Mouse (Mus musculus): Measurements from ENCODE around the gene Gba.
A peak's percentile ranks its signal among the peaks of the same experiment; 100 is the strongest.
"Not testable (repeated sequence)": the region's sequence is repeated elsewhere in the genome, so short reads cannot be mapped to it uniquely, and the experiment has no call there.

The Gba gene

DNA sequence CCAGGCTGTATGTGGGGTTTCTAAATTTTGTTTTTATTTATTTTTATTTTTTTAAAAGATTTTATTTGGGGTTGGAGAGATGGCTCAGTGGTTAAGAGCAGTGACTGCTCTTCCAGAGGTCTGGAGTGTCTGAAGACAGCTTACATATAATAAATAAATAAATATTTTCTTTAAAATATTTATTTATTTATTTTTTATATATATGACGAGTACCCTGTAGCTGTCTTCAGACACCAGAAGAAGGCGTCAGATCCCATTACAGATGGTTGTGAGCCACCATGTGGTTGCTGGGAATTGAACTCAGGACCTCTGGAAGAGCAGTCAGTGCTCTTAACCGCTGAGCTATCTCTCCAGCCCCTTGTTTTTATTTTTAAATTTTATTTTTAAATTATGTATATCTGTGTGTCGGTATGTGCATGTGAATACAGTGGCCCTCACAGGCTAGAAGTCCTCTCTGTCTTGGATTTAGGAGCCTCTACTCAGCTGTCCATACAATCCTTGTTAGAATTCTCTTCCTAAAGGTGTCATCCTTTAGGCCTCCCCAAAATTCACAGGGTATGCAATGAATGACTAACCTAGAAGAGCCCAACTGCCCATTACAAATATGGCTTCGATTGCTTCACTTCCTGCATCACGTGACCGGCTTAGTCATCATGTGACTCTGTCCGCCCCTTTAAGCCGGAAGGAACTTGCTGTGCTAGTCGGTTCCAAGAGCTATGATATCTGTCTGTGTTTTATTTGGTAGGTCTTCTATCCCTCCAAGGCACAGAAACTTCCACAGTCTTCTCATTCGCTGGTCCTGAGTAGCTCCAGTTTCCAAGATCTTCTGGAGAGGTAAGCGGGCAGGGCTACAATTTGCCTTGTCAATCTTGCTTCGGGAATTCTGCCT lies at the start of gene Gba:
Gene Gba, plus strand, starts transcription at position 676 of the 889 bp plus-strand sequence.
- DNase-seq (ENCODE audit: low read depth, low spot score), result peak; percentile 97

DNA sequence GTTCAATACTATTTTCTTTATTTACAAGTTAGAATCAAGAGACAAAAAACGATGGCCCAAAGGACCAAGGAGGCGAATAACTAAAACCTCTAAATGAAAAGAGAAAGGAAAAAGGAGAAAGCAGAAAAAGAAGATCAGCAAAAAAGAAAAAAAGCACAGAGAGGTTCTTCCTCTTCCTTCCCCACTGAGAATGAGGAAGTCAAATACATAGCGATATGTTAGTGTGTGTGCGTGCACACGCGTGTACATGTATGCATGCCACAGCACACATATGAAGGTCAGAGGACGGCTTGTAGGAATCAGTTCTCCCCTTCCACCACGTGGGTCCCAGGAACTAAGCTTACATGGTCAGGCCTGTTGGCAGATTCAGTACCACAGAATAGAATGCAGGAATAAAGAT lies 45.8 kb upstream of the Gba start:
- DNase-seq (ENCODE audit: low read depth, low spot score), result no peak

DNA sequence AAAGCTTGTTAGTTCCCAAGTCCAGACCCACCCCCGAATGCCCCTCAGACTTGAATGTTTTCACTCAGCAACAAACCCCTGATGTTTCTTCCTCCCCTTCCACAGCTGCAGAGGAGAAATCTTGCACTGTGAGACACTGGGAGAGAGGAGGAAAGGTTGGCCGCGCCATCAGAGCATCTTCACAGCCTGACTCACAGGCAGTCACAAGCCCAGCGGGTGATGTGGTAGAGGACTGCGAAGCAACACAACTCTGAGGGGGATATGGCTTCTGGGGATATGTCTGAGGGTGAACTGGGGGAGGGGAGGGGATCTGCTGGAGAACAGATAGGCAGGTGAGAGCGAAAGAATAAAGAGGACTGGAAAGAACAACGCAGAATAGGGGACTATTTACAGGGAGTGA lies 44.1 kb upstream of the Gba start:
- DNase-seq (ENCODE audit: low read depth, low spot score), result peak; percentile 70

DNA sequence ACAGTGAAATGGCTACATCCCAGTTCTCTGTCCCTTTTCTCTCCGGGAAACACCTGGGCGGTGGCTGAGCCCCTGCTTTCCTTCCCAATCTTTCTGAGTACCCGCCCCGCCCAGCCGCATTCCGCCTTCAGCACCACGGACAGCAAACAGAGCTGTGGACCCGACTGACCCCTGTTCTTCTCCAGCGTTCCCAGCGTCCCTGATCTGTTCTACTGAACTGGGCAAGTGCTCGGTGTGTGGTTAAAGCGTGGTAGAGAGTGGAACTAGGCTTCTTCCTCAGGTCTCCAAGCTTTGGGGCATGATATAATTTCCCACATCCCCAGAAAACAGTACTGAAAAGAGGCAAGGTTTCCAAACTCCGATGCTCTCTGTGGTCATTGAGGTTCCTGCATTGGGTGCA lies 43.5 kb upstream of the Gba start:
- DNase-seq (ENCODE audit: low read depth, low spot score), result peak; percentile 19

DNA sequence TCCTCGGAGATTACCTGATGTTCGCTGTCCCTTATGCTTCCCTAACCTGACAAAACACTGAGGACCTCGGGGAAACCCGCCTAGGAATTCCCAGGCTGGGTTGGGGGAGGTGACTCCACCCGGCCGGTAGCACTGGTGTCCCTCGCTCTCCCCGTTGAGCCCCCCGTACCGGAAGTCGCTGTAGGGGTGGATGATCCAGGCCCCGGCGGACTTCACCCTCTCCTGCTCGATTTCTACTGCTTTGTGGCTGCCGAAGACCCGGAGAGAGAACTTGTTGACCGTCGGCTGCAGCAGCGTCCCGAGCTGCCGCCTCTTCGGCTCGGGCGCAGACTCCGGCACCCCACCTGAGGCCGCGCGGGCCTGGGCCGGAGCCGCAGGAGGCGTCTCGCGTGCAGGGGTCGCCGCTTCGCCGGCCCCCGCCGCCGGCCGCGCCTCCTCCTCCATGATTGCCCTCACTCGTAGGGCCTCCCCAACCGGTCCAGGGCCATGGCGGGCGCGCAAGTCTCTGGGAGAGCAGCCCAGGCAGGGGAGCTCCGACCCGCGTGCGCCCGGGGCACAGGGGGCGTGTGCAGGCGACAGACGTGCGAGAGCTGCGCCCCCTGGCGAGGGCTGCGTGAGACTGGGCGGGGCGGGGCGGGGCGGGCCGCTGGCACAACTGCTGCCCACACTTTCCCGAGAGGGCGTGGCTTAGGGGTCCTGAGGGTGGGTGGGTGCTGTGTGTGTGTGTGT lies 42.9 kb upstream of the Gba start, which contains the start of gene Hcn3:
Gene Hcn3, minus strand, starts transcription at position 581 of the 729 bp plus-strand sequence.
- peak; percentile 82 for DNase-seq (ENCODE audit: low read depth, low spot score)

DNA sequence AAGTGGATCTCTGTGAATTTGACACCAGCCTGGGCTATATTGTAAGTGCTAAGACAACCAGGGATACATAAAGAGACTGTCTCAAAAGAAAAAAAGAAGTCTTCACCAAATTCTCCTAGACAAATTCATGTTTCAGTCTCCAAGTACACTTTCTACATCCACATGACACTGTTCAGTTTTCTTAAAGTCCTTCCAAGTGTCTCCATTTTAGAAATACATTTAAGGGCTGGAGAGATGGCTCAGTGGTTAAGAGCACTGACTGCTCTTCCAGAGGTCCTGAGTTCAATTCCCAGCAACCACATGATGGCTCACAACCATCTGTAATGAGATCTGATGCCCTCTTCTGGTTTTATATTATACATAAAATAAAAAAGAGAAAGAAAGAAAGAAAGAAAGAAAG lies 41.5 kb upstream of the Gba start:
- DNase-seq (ENCODE audit: low read depth, low spot score), result not testable (repeated sequence)

DNA sequence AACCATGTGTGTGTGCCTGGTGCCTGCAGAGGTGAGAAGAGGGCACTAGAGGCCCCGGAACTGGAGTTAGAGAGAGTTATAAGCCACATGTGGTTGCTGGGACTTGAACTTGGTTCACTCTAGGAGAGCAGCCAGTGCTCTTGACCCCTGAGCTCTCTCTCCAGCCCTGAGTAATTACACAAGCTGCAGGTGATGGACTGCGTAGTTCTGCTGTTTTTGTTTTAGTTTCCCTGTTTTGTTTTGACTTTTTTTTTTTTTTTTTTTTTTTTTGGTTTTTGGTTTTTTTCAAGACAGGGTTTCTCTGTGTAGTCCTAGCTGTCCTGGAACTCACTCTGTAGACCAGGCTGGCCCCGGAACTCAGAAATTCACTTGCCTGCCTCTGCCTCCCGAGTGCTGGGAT lies 40.9 kb upstream of the Gba start:
- DNase-seq (ENCODE audit: low read depth, low spot score), result no peak

DNA sequence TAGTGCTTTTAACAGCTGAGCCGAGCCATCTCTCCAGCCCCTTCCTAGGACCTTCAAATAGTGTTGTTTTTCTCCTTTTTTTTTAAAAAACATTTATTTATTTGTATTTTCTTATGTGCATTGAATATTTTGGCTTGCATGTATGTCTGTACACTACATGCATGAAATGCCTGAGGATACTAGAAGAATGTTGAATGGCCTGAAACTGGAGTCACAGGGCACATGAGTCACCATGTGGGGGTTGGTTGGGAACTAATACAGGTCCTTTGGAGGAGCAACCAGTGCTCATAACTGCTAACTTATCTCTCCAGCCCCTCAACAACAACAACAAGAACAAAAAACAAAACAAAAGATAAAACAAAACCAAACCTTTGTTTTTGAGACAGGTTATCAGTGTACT lies 39.6 kb upstream of the Gba start:
- DNase-seq (ENCODE audit: low read depth, low spot score), result no peak

DNA sequence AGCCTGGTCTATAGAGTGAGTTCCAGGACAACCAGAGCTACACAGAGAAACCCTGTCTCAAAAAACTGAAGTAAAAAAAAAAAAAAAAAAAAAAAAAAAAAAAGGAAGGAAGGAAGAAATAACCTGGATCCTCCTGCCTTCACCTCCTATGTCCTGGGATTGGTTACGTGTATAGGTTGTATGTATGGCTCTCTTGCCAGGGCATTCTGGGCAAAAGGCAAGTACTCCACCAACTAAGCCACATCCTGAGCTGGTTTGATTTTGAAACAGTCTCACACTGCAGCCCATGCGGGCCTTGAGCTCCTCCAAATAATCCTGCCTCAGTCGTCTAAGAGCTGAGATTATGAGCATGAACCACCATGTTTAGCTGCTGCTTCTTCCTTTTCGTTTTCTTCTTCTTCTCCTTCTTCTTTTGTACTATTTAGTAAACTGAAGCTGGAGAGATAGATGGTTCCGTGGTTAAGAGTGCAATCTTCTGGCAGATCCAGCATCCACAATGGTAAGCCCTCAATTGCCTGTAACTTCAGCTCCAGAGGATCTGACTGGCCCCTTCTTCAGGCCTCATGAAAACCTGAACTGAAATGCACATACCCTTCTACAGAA lies 39.0 kb upstream of the Gba start:
- no peak for DNase-seq (ENCODE audit: low read depth, low spot score)

DNA sequence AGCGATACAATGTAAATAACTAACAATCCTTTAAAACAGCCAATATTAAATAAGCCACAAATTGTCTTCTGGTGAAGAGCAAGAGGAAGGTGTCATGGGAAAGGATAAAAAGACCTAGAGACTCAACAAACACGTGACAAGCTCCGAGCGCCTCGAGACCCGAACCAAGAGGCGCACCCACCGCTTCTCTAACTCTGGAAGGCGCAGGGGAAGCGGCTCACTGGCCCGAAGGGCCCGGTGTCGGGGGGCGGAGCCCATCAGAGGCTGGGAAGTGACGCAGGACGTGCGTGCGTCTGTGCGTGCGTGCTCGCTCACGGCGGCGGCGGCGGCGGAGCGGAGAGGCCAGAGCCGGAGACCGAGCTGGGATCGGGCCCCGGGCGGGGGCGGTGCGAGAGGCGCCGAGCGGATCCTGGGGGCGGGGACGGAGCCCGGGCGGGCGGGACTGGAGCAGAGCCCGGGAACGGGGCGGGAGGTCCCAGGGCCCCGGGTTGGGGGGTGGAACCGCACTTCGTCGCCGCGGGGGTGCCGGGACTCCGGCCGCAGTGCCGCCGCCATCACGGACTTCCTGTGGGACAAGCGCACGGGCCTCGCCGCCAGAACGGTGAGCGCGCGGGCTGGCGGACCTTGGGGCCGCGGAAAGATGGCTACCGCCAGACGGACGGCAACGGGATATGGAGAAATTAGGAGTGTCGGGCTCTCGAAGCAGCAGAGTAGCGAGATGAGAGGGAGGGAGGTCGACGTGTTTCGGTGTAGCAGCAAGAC lies 38.0 kb upstream of the Gba start, which contains the start of gene Clk2:
Gene Clk2, plus strand, starts transcription at position 290 of the 762 bp plus-strand sequence.
- peak; percentile 96 for DNase-seq (ENCODE audit: low read depth, low spot score)

DNA sequence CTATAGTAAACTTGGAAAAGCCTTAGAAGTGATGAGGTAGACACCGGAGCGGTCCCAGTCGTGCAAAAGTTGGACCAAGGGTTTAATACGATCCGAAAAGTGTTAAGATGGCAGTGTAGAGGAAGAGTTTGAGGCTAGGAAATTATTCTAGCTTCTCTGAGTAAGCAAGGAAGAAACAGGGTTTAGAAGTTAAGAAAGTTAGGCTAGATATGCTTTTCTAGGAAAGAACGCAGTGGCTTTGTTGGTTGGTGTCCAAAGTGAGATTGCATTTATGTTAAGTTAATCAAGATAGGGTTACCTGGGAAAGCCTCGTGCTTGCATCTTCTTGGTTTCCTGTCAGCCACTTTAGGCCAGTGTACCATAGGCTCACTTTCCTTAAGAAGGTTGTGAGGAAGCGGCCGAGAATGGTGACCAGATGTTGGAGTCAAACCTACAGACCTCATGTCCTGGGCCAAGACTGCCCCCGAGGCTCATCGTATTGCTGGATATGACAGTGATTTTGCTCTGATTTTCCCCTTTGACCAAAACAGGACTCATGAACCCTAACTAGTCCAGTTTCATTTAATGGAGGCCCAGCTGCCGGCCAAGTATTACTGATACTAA lies 37.4 kb upstream of the Gba start:
- DNase-seq (ENCODE audit: low read depth, low spot score), result no peak

DNA sequence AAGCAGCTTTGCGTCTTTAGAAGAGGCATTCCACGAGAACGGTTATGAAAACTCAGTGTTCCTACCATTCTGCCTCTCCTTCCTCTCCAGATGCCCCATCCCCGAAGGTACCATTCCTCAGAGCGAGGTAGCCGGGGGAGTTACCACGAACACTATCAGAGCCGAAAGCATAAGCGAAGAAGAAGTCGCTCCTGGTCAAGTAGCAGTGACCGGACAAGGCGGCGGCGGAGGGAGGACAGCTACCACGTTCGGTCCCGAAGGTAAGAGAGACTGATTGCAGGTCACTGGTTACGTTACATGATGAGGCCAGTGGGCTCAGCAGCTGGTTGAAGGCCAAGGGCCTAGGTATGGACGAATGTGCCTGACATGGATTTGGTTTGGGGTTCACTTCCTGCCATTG lies 35.8 kb upstream of the Gba start:
- DNase-seq (ENCODE audit: low read depth, low spot score), result no peak

DNA sequence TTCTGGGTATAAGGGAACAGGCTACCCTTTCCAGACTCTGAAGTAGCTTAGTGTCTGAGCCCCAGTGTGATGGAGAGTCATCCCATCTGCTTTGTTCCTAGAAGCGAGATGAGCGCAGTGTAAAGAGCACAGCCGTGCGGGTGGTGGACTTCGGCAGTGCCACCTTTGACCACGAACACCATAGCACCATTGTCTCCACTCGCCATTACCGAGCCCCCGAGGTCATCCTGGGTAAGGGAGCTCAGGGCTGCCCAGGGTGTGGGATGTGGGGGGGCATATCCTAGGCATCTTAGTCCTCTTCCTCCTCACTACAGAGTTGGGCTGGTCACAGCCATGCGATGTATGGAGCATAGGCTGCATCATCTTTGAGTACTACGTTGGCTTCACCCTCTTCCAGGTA lies 27.9 kb upstream of the Gba start:
- DNase-seq (ENCODE audit: low read depth, low spot score), result no peak

DNA sequence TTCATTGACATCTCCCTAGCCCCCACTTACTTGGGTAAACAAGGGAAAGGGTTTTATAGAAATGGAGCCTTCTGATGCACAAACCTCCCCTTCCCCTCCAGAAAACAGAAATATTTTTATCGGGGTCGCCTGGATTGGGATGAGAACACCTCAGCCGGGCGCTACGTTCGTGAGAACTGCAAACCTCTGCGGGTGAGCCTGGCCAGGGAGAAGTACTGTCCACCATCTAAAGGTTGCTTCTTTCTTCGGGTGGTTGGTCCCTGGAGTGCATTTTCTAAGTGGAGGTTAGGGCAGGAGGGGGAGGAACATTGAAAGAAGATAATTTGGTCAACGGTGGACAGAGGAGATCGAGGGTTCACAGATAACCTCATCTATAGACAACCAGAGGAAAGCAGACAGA lies 27.2 kb upstream of the Gba start:
- no peak for DNase-seq (ENCODE audit: low read depth, low spot score)

DNA sequence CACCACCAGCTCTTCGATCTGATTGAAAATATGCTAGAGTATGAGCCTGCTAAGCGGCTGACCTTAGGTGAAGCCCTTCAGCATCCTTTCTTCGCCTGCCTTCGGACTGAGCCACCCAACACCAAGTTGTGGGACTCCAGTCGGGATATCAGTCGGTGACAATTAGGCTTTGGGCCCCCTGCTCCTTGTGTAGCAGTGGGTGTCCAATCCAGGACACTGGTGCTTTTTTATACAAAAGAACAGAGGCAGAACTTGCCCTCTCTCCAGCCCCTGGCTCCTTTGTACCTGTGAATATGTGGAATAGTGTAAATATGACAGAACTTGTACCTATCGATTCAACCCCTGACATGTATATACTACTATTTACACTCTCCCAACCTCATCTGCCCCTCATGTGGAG lies 26.3 kb upstream of the Gba start:
- no peak for DNase-seq (ENCODE audit: low read depth, low spot score)

DNA sequence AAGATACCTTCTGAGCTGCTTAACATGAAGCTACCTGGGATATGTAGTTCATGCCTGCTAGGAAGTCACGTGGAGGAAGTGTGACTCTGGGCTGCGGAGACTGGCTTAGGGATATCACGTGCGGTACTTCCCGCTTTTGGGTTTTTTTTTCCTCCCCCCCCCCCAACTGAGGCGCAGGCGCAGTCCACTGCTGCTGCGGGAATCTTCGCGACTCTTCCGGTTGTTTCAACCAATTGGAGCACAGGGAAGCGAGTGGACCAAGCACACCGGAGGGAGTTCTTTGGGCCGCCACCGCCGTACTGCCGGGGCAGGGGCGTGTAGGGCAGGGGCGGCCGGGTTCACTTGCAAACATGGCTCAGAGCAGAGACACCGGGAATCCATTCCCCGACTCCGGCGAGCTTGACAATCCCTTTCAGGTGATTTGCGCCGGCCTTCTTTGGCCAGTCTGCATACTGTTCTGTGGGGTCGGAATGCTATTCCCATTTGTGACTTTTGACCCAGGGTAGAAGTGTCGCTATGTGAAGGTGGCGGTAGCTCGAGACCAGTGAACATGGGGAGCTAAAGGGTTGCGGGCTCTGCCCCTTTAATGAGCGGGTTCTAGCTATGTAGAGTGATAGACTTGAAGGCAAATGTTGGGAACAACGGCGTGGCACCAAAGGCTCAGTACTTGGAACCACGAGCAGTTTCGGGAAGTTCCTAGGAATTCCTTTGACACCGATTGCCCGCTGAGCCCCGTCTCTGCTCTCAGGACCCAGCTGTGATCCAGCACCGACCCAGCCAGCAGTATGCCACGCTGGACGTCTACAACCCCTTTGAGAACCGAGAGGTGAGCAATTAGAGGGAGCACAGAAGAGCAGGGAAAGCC lies 25.3 kb upstream of the Gba start, which contains the start of gene Scamp3:
Gene Scamp3, plus strand, starts transcription at position 232 of the 865 bp plus-strand sequence.
- peak; percentile 99 for DNase-seq (ENCODE audit: low read depth, low spot score)

DNA sequence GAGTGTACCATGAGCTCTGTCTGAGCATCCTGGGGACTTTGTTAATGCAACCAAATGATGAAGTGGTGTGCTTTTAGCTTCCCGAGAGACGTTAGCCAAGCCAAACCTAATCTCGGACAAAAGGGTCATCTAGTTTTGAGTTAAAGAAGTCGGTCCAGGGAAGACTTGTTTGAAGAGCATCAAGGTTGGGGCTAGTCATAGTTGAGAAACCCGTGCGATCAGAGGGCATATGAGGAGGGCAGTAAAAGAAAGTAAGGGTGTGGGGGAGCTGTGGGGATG lies 24.7 kb upstream of the Gba start:
- no peak for DNase-seq (ENCODE audit: low read depth, low spot score)

DNA sequence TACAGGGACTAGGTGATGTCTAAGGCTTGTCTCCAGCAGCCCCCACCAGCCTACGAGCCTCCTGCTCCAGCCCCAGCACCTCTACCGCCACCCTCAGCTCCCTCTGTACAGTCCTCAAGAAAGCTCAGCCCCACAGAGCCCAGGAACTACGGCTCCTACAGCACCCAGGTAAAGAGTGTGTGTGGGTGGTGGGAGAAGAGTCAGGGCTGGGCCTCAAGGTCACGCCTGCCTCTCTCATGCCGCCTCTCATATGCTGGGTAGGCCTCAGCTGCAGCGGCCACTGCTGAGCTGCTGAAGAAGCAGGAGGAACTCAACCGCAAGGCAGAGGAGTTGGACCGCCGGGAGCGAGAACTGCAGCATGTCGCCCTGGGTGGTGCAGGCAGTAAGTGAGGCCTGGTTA lies 23.7 kb upstream of the Gba start:
- DNase-seq (ENCODE audit: low read depth, low spot score), result no peak

DNA sequence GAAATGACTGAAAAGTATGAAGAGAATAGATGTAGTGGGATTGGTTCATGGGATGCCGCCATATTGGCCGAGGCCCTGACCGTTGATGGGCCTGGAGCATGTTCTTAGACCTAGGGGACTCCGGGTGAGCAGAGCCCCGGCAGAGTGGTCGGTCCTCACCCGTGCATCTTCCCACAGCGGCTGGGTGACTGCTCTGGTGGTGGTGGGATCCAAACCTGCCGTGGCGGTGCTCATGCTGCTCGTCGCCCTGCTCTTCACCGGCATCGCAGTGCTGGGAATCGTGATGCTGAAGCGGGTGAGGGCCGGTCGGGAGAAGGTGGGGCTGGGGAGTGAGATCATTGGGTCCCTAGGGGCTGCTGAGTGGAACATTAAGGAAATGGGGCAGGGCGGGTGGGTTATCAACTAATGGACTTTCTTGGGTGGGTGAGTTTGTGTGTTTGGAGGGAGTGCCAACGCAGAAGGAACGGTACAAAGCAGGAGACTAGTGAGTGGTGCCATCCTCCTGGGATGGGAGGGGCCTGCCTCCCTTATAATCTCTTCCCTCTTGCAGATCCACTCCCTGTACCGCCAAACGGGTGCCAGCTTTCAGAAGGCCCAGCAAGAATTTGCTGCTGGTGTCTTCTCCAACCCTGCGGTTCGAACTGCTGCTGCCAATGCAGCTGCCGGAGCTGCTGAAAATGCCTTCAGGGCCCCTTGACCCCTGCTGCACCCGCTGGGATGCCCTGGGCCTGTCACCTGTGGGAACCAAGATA lies 20.8 kb upstream of the Gba start:
- DNase-seq (ENCODE audit: low read depth, low spot score), result no peak
